Mouse (Mus musculus): Measurements from ENCODE around the gene Gm11077.

DNA sequence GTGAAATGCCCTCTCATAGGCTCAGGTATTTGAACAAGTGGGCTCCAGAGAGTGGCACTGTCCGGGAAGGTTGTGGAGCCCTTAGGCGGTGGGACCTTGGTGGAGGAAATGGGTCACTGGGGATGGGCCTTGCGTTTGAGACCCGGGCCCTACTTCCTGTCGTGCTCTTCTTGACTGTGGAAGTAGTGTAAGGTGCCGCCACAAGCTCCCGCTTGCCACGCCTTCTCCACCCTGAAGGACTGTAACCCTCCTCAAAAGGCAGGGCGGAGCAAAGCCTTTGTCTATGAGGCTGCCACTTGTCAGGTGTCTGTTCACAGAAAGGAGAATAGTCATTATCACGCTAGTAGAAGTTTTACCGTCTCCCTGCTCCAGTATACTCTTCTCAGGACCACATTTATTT, 44.7 kb upstream of the Gm11077 start:
- TF ChIP-seq POLR2A (IDR thresholded peaks at IDR 0.05; ENCODE audit: borderline replicate concordance, insufficient read depth, low read length) (no peak), CTCF (IDR thresholded peaks at IDR 0.05; ENCODE audit: borderline replicate concordance, insufficient read depth, low read depth, low read length) (no peak)

Measured in cerebellum, adult 2 months (tissue).